Mouse (Mus musculus) liver, adult 2 months (tissue): ENCODE measurements at regions not wholly inside any gene's neighbourhood (a gene's known extent, or its start where the extent isn't known, plus 50 kb on each side); places are given as distances from the start of the nearest gene placed in this dataset.

Experiments used
- DNase-seq: peaks from one replicate; pipeline ENCODE4 v3.0.0-alpha.2; 2011; ENCODE audit warnings: low read depth, low spot score; ENCODE audit errors: extremely low read depth
- H3K27ac ChIP-seq: fragments of 200-500 bp; replicated peaks from 2 replicates; pipeline ENCODE4 v1.5.1; 2012; ENCODE audit warnings: low read depth, mild to moderate bottlenecking, control low read depth, inconsistent platforms, low read length; ENCODE audit not compliant: insufficient read depth
- H3K27me3 ChIP-seq: fragments of 200-500 bp; 2 replicates; pipeline ENCODE4 v1.6.1; 2012; ENCODE audit warnings: mild to moderate bottlenecking, moderate library complexity, low read length, inconsistent platforms; ENCODE audit not compliant: control insufficient read depth, insufficient read depth
- H3K36me3 ChIP-seq: fragments of 200-500 bp; 2 replicates; pipeline ENCODE4 v1.6.1; 2012; ENCODE audit warnings: low read length, inconsistent platforms; ENCODE audit not compliant: control insufficient read depth, insufficient read depth
- H3K4me1 ChIP-seq: fragments of 200-500 bp; 2 replicates; pipeline ENCODE4 v1.6.1; 2011; ENCODE audit warnings: low read length; ENCODE audit not compliant: control insufficient read depth, insufficient read depth
- H3K4me3 ChIP-seq: fragments of 200-500 bp; 2 replicates; pipeline ENCODE4 v1.5.1; 2011; ENCODE audit warnings: low read depth, mild to moderate bottlenecking, control low read depth, low read length, moderate library complexity; ENCODE audit not compliant: insufficient read depth
- H3K79me2 ChIP-seq: fragments of 200-500 bp; 2 replicates; pipeline ENCODE4 v1.6.1; 2012; ENCODE audit warnings: inconsistent platforms, mild to moderate bottlenecking, low read length, moderate library complexity; ENCODE audit not compliant: control insufficient read depth, insufficient read depth
- H3K9ac ChIP-seq: fragments of 200-500 bp; 2 replicates; pipeline ENCODE4 v1.6.1; 2012; ENCODE audit warnings: low read depth, mild to moderate bottlenecking, control low read depth, inconsistent platforms, low read length
- CTCF ChIP-seq: fragments of 200-500 bp; IDR thresholded peaks from 2 replicates; pipeline ENCODE4 v1.5.1; 2011; ENCODE audit warnings: low read depth, low read length, control low read depth
- POLR2A ChIP-seq: fragments of 200-500 bp; IDR thresholded peaks from 2 replicates; pipeline ENCODE4 v1.6.1; 2011; ENCODE audit warnings: low read length, control low read depth; ENCODE audit not compliant: insufficient read depth; ENCODE audit errors: extremely low read depth
- WGBS: fragments of 180-500 bp; shearing (Covaris S2); methylation state at CpG from one replicate; pipeline ENCODE4 v1.1.7; 2018; 5-methylcytosine and 5-hydroxymethylcytosine counted together

- WGBS, result 84% methylated on average over 10 of the region's 10 CpGs
- no peak for TF ChIP-seq CTCF
- no peak for TF ChIP-seq POLR2A
- H3K27ac ChIP-seq, result no peak overlapping the region
These were observed 553.5 kb downstream of the Rps29 start for GRCm38 (mm10) chr12:68605417-68606000.

GRCm38 (mm10) chr12:68604524-68605299, 554.3 kb downstream of the Rps29 start:
- no peak overlapping the region for H3K9ac ChIP-seq
- TF ChIP-seq POLR2A (no peak), CTCF (no peak)
- 80% methylated on average over 5 of the region's 5 CpGs for WGBS

More at GRCm38 (mm10) chr12:68605417-68606000, 553.5 kb downstream of the Rps29 start:
- Histone ChIP-seq H3K4me1 (no peaks in the 10 kb centered on the region), H3K27me3 (no peaks in the 10 kb centered on the region), H3K36me3 (no peaks in the 10 kb centered on the region), H3K79me2 (no peaks in the 10 kb centered on the region), H3K9ac (no peak overlapping the region), H3K4me3 (no peak overlapping the region)
- no peak for DNase-seq

GRCm38 (mm10) chr12:68602682-68603081, 556.3 kb downstream of the Rps29 start:
- Histone ChIP-seq H3K27ac (no peak overlapping the region), H3K9ac (no peak overlapping the region), H3K79me2 (no peaks in the 10 kb centered on the region), H3K4me3 (no peak overlapping the region), H3K27me3 (no peaks in the 10 kb centered on the region), H3K4me1 (no peaks in the 10 kb centered on the region), H3K36me3 (no peaks in the 10 kb centered on the region)
- no peak for DNase-seq
- 89% methylated on average over 4 of the region's 4 CpGs for WGBS
- TF ChIP-seq CTCF (no peak), POLR2A (no peak)

More at GRCm38 (mm10) chr12:68604524-68605299, 554.3 kb downstream of the Rps29 start:
- Histone ChIP-seq H3K4me1 (no peaks in the 10 kb centered on the region), H3K4me3 (no peak overlapping the region), H3K36me3 (no peaks in the 10 kb centered on the region), H3K79me2 (no peaks in the 10 kb centered on the region), H3K27me3 (no peaks in the 10 kb centered on the region), H3K27ac (no peak overlapping the region)
- no peak for DNase-seq

GRCm38 (mm10) chr12:68601366-68601765, 557.6 kb downstream of the Rps29 start:
- no peak for DNase-seq
- Histone ChIP-seq H3K9ac (no peak overlapping the region), H3K27me3 (no peaks in the 10 kb centered on the region), H3K79me2 (no peaks in the 10 kb centered on the region), H3K36me3 (no peaks in the 10 kb centered on the region), H3K27ac (no peak overlapping the region), H3K4me3 (no peak overlapping the region), H3K4me1 (no peaks in the 10 kb centered on the region)
- TF ChIP-seq CTCF (no peak), POLR2A (no peak)

- WGBS, result 61% methylated on average over 7 of the region's 7 CpGs
- Histone ChIP-seq H3K79me2 (no peaks in the 10 kb centered on the region), H3K27me3 (no peaks in the 10 kb centered on the region), H3K4me3 (no peak overlapping the region), H3K36me3 (no peaks in the 10 kb centered on the region), H3K9ac (no peak overlapping the region), H3K4me1 (no peaks in the 10 kb centered on the region), H3K27ac (no peak overlapping the region)
- TF ChIP-seq POLR2A, result no peak
- no peak for TF ChIP-seq CTCF
- DNase-seq, result no peak
These were observed 559.0 kb downstream of the Rps29 start for GRCm38 (mm10) chr12:68599681-68600596.
